Mouse (Mus musculus) hindbrain, embryonic 12.5 days (tissue): ENCODE results near the gene Clgn. TPM values are rescaled to one million over a fixed set of nuclear protein-coding genes. Genes with fewer than 3 reads are reported as not detected.

Experiments
- ATAC-seq: fragments of 200-750 bp; cut with Nextera tagmentation; 2 replicates; pipeline ENCODE4 v1.8.0; 2017; ENCODE audit warnings: moderate TSS enrichment; ENCODE audit not compliant: low FRiP score
- H3K27ac ChIP-seq: fragments of 300-500 bp; sonication (generic); 2 replicates; pipeline ENCODE4 v1.5.1; 2016; ENCODE audit warnings: mild to moderate bottlenecking
- H3K27me3 ChIP-seq: fragments of 300-500 bp; sonication (generic); 2 replicates; pipeline ENCODE4 v1.6.1; 2016; ENCODE audit warnings: mild to moderate bottlenecking
- H3K36me3 ChIP-seq: fragments of 300-500 bp; sonication (generic); 2 replicates; pipeline ENCODE4 v1.6.1; 2016; ENCODE audit warnings: mild to moderate bottlenecking
- H3K4me1 ChIP-seq: fragments of 300-500 bp; sonication (generic); 2 replicates; pipeline ENCODE4 v1.6.1; 2016
- H3K4me2 ChIP-seq: fragments of 300-500 bp; sonication (generic); replicated peaks from 2 replicates; pipeline ENCODE4 v1.6.1; 2016; ENCODE audit warnings: mild to moderate bottlenecking
- H3K4me3 ChIP-seq: fragments of 300-500 bp; sonication (generic); 2 replicates; pipeline ENCODE4 v1.5.1; 2016; ENCODE audit warnings: mild to moderate bottlenecking
- H3K9ac ChIP-seq: fragments of 300-500 bp; sonication (generic); 2 replicates; pipeline ENCODE4 v1.6.1; 2016; ENCODE audit warnings: mild to moderate bottlenecking, moderate library complexity
- H3K9me3 ChIP-seq: fragments of 300-500 bp; sonication (generic); replicated peaks from 2 replicates; pipeline ENCODE4 v1.6.1; 2016; ENCODE audit warnings: mild to moderate bottlenecking
- WGBS: fragments of 180-500 bp; shearing (Covaris S2); methylation state at CpG from one replicate; pipeline ENCODE4 v1.1.7; 2016; 5-methylcytosine and 5-hydroxymethylcytosine counted together
- polyA plus RNA-seq: library from polyadenylated mRNA; unstranded; fragments of >200 nt; fragmentation: Nextera tagmentation; extraction: Ambion mirVana; gene quantifications from 2 replicates; pipeline ENCODE4 v1.2.1, GENCODE M21; 2016

Gene Clgn
- polyA plus RNA-seq, 1 experiment from 2014 or later, result 6.0 TPM

DNA sequence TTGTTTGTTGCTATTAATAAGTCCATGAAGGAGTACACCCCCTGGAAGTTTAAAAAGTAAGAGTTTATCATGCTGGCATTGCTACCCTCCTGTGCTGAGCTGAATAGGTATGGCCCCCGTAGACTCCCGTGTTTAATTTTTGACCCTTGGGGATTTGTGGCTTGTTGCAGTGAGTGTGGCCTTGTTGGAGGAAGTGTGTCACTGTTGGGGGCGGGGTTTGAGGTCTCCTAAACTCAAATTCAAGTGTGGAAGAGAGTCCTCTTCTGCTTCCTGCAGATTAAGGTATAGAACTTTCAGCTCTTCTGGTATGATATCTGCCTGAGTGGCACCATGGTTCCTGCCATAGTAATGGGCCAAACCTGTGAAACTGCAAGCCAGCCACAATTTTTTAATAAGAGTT lies 69.9 kb downstream of the Clgn start:
- Histone ChIP-seq H3K9me3 (no peaks in the 10 kb centered on the region), H3K4me2 (no peak overlapping the region), H3K9ac (no peak overlapping the region), H3K36me3 (no peaks in the 10 kb centered on the region), H3K27me3 (no peaks in the 10 kb centered on the region), H3K4me3 (no peak overlapping the region), H3K27ac (no peak overlapping the region), H3K4me1 (no peaks in the 10 kb centered on the region)
- WGBS, result 70% methylated on average over 3 of the region's 3 CpGs
- no peak for ATAC-seq

Other genes with a start within 250 kb of the Clgn start
- gene Tbc1d9, start 224.5 kb upstream of the Clgn start, polyA plus RNA-seq, result 14.8 and 16.3 TPM in 2 replicates
- gene Gm10645, start 223.7 kb upstream of the Clgn start, polyA plus RNA-seq, result 7.5 and 7.9 TPM in 2 replicates
- 0.13 and 0.27 TPM in 2 replicates for gene Ucp1, start 99.5 kb upstream of the Clgn start, polyA plus RNA-seq
- gene Elmod2, start 57.4 kb upstream of the Clgn start, polyA plus RNA-seq, result 28.5 and 29.2 TPM in 2 replicates
- not detected in 2 replicates for gene Mgat4d, start 41.4 kb upstream of the Clgn start, polyA plus RNA-seq
- gene Scoc, start 68.5 kb downstream of the Clgn start, polyA plus RNA-seq, result 161 and 178 TPM in 2 replicates
- gene Olfr370, start 145.9 kb downstream of the Clgn start, polyA plus RNA-seq, result 0.09 and 0.10 TPM in 2 replicates
- gene Ndufb7, start 176.8 kb downstream of the Clgn start, polyA plus RNA-seq, result 307 and 342 TPM in 2 replicates
- 646 and 653 TPM in 2 replicates for gene Tecr, start 218.1 kb downstream of the Clgn start, polyA plus RNA-seq
- gene Dnajb1, start 218.3 kb downstream of the Clgn start, polyA plus RNA-seq, result 57.1 and 62.8 TPM in 2 replicates